Mouse (Mus musculus) limb, embryonic 10.5 days (tissue): Measurements from ENCODE around the gene Cpz. TPM values are rescaled to one million over a fixed set of nuclear protein-coding genes. Genes with fewer than 3 reads are reported as not detected.
A peak's percentile ranks its signal among the peaks of the same experiment; 100 is the strongest.

Experiments
- DNase-seq: peaks from one replicate; pipeline ENCODE4 v3.0.0-alpha.2; 2017; ENCODE audit warnings: low spot score
- H3K27ac ChIP-seq: fragments of 300-500 bp; sonication (generic); 2 replicates; pipeline ENCODE4 v1.5.1; 2016; ENCODE audit warnings: mild to moderate bottlenecking
- H3K27me3 ChIP-seq: fragments of 300-500 bp; sonication (generic); 2 replicates; pipeline ENCODE4 v1.6.1; 2016; ENCODE audit warnings: low read depth, mild to moderate bottlenecking; ENCODE audit not compliant: poor library complexity, severe bottlenecking
- H3K36me3 ChIP-seq: fragments of 300-500 bp; sonication (generic); 2 replicates; pipeline ENCODE4 v1.6.1; 2016; ENCODE audit warnings: mild to moderate bottlenecking, moderate library complexity
- H3K4me1 ChIP-seq: fragments of 300-500 bp; sonication (generic); 2 replicates; pipeline ENCODE4 v1.6.1; 2016
- H3K4me3 ChIP-seq: fragments of 300-500 bp; sonication (generic); 2 replicates; pipeline ENCODE4 v1.5.1; 2016; ENCODE audit warnings: mild to moderate bottlenecking, moderate library complexity
- H3K9me3 ChIP-seq: fragments of 300-500 bp; sonication (generic); replicated peaks from 2 replicates; pipeline ENCODE4 v1.6.1; 2016; ENCODE audit warnings: mild to moderate bottlenecking
- WGBS: fragments of 180-500 bp; shearing (Covaris S2); methylation state at CpG from one replicate; pipeline ENCODE4 v1.1.7; 2016; 5-methylcytosine and 5-hydroxymethylcytosine counted together
- polyA plus RNA-seq: library from polyadenylated mRNA; unstranded; fragments of >200 nt; fragmentation: Nextera tagmentation; extraction: Ambion mirVana; gene quantifications from 2 replicates; pipeline ENCODE4 v1.2.1, GENCODE M21; 2016

The Cpz gene
- polyA plus RNA-seq, 1 experiment from 2014 or later, result 4.2 TPM

GRCm38 (mm10) chr5:35510589-35510988, 14.9 kb downstream of the Cpz start:
- H3K36me3 ChIP-seq, result no peaks in the 10 kb centered on the region
- 26% methylated on average over 5 of the region's 5 CpGs for WGBS
- H3K27ac ChIP-seq, result no peak overlapping the region
- DNase-seq, result peak; percentile 83
- no peaks in the 10 kb centered on the region for H3K9me3 ChIP-seq
- H3K4me1 ChIP-seq, result no peaks in the 10 kb centered on the region
- H3K27me3 ChIP-seq, result peaks cover 52% of the 10 kb centered on the region
- H3K4me3 ChIP-seq, result no peak overlapping the region

DNA sequence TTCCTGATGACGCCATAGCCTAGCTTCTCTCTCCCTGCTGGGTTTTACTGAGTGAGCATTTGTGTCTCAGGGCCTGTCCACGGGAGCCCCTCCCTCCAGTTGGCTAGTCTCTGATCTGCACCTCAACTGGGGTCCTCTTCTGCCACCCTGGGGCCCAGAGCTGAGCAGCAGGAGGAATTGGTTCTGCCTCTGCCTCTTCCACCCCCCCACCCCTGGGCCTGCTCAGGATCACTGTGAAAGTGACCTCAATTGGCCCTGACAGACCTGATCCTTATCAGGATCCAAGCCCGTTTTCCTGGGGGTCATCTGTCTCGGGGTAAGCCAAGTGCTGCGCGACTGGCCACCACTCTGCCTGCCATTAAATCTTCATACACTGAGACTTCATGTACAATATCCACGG, 20.5 kb downstream of the Cpz start:
- H3K27ac ChIP-seq, result no peak overlapping the region
- H3K9me3 ChIP-seq, result no peaks in the 10 kb centered on the region
- H3K27me3 ChIP-seq, result peaks cover 72% of the 10 kb centered on the region
- peaks cover 9% of the 10 kb centered on the region; the same call in 1 of the 2 replicates for H3K4me1 ChIP-seq
- H3K4me3 ChIP-seq, result no peak overlapping the region
- WGBS, result 46% methylated on average over 7 of the region's 7 CpGs
- no peaks in the 10 kb centered on the region for H3K36me3 ChIP-seq
- DNase-seq, result no peak

DNA sequence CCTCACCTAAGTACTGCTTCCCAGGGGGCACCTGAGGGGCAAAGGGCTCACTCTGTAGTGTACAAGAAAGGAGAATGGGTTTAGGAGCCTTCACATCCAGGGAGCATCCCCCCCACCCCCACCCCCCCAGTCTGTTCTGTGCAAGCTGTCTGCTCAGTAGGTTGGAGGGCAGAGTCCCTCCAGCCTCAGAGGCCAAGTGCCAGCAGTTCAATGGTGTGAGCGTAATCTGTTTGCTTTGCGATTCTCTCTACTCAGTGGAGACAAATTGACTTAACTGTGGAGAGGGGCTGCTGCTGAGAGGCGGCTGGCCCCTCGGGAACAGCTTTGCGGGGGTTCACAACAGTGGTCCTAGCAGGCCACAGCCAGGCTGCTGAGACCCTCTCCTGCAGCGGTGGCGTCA, 28.2 kb downstream of the Cpz start:
- DNase-seq, result no peak

DNA sequence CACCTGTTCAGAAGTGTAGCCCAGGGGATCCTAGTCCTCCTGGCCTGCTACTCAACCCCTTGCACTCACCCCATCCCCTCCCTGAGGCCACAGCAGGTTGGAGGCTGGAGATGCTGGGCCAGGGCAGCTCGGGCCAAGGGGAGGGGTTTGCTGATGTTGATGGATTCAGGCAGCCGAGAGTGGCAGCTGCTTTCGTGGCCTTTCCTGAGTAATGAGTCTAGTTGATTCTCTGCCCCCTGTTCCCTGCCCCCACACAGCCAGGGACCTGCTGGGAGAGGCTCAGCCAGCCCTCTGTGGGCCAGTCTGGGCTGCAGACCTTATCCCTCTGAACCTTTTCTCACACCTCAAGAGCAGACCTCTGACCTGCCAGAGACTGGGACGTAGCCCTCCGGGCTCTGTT, 29.5 kb downstream of the Cpz start:
- Histone ChIP-seq H3K4me3 (peak overlapping the region; percentile 17; the same call in 1 of the 2 replicates), H3K27ac (peak overlapping the region; percentile 50; the same call in 1 of the 2 replicates), H3K36me3 (no peaks in the 10 kb centered on the region), H3K4me1 (peaks cover 52% of the 10 kb centered on the region), H3K9me3 (no peaks in the 10 kb centered on the region), H3K27me3 (peaks cover 76% of the 10 kb centered on the region)
- no peak for DNase-seq
- 6% methylated on average over 5 of the region's 5 CpGs for WGBS

More for the DNA sequence above, 28.2 kb downstream of the Cpz start:
- H3K27me3 ChIP-seq, result peaks cover 66% of the 10 kb centered on the region
- H3K4me1 ChIP-seq, result peaks cover 52% of the 10 kb centered on the region
- H3K9me3 ChIP-seq, result no peaks in the 10 kb centered on the region
- WGBS, result 54% methylated on average over 7 of the region's 7 CpGs
- no peak overlapping the region for H3K27ac ChIP-seq
- no peak overlapping the region for H3K4me3 ChIP-seq
- no peaks in the 10 kb centered on the region for H3K36me3 ChIP-seq

- Histone ChIP-seq H3K27ac (no peak overlapping the region), H3K36me3 (no peaks in the 10 kb centered on the region), H3K27me3 (peaks cover 81% of the 10 kb centered on the region), H3K4me3 (no peak overlapping the region), H3K4me1 (peaks cover 52% of the 10 kb centered on the region), H3K9me3 (no peaks in the 10 kb centered on the region)
- no peak for DNase-seq
- 26% methylated on average over 8 of the region's 8 CpGs for WGBS
These were observed 30.6 kb downstream of the Cpz start for GRCm38 (mm10) chr5:35494773-35495390.

DNA sequence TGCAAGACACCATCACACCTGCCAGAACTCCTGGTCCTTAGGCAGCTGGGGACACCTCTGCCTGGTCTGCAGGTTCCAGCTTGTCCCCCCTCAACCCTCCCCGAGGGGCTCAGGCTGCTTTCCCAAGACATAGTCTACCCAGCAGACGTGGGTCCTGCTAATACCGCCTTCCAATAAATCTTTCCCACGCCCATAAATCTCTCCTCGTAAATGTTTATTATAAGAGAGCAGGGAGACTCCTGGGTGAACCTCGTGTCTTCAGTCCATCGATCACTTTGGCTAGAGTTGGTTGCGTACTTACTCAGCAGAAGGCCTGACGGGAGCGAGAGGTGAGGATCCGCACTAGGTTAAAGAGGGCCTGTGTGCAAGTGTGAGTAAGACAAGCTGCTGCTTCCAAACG, 31.7 kb downstream of the Cpz start:
- H3K4me3 ChIP-seq, result no peak overlapping the region
- WGBS, result 34% methylated on average over 12 of the region's 12 CpGs
- no peak overlapping the region for H3K27ac ChIP-seq
- H3K27me3 ChIP-seq, result peaks cover 87% of the 10 kb centered on the region
- H3K4me1 ChIP-seq, result peaks cover 58% of the 10 kb centered on the region
- H3K9me3 ChIP-seq, result no peaks in the 10 kb centered on the region
- DNase-seq, result no peak
- H3K36me3 ChIP-seq, result no peaks in the 10 kb centered on the region

DNA sequence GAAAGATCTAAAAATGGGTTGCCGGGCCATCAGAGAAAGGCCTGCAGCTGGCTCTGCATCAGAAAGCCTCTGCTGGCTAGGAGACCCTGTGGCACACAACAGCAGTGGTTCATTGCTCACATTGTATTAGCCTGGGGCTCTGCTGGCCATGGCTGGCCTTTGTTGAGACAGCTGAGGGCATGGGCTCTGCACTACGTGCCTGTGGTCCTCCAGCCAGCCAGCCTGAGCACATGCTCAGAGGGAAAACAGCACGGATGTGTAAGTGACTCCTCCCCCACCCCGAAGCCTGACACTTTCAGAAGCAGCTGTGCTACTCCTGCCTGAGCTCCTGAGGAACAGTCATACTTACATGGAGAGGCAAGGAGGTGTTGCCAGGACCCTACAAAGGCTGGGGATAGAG, 46.0 kb downstream of the Cpz start:
- DNase-seq, result peak; percentile 37
- Histone ChIP-seq H3K4me1 (peaks cover 26% of the 10 kb centered on the region), H3K36me3 (no peaks in the 10 kb centered on the region), H3K9me3 (no peaks in the 10 kb centered on the region), H3K27ac (peak overlapping the region; percentile 46; the same call in 1 of the 2 replicates), H3K4me3 (no peak overlapping the region), H3K27me3 (peaks cover 88% of the 10 kb centered on the region)
- 31% methylated on average over 4 of the region's 4 CpGs for WGBS

- Histone ChIP-seq H3K9me3 (no peaks in the 10 kb centered on the region), H3K4me3 (no peak overlapping the region), H3K4me1 (peaks cover 32% of the 10 kb centered on the region), H3K27me3 (peaks cover 93% of the 10 kb centered on the region), H3K36me3 (no peaks in the 10 kb centered on the region), H3K27ac (no peak overlapping the region)
- 43% methylated on average over 6 of the region's 6 CpGs for WGBS
- DNase-seq, result peak; percentile 45
These were observed 50.3 kb downstream of the Cpz start for GRCm38 (mm10) chr5:35475236-35475635.

- Histone ChIP-seq H3K36me3 (no peaks in the 10 kb centered on the region), H3K4me3 (no peak overlapping the region), H3K27ac (0 out of 2 replicates have a peak overlapping the region, but pooled peaks have one; percentile 2), H3K27me3 (peaks cover 94% of the 10 kb centered on the region), H3K4me1 (peaks cover 29% of the 10 kb centered on the region), H3K9me3 (no peaks in the 10 kb centered on the region)
- 11% methylated on average over 7 of the region's 7 CpGs for WGBS
- DNase-seq, result peak; percentile 45
These were observed 54.5 kb downstream of the Cpz start for GRCm38 (mm10) chr5:35470885-35471528.

DNA sequence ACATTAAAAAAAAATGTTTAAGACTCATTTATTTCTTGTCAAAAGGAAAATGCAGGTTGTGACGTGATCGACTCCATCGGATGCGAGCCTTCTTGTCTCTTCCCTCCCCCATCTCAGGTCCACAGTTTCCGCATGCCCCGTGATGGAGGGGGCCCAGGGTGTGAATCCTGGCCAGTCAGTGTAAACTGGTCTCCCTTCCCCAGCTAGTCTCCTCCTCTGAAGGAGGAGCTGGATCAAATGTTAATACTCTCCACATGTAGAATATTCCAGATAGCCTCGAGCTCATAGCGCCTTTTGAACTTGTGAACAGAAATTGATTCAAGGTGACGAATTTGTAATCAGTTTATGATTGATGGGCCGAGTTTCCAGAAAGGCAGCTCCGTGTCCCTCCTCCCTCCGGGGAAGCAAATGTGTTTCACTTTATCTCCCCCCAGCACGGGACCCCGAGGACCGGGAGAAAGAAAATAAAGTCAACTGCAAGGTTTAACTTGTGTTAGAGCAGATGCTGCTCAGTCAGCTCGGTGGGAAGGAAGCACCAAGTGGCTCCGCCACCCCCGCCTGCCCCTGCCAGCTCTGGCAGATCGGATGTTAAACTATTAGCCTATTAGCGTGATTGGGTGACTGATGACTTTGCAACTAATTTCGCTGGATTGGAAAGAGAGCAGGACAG, 59.4 kb downstream of the Cpz start:
- Histone ChIP-seq H3K9me3 (no peaks in the 10 kb centered on the region), H3K27me3 (peaks cover 95% of the 10 kb centered on the region), H3K27ac (peak overlapping the region; percentile 46; the same call in 1 of the 2 replicates), H3K4me3 (peak overlapping the region; percentile 16; the same call in 1 of the 2 replicates), H3K4me1 (peaks cover 67% of the 10 kb centered on the region), H3K36me3 (no peaks in the 10 kb centered on the region)
- 14% methylated on average over 21 of the region's 21 CpGs for WGBS
- peak; percentile 58 for DNase-seq

GRCm38 (mm10) chr5:35462081-35462480, 63.4 kb downstream of the Cpz start:
- 15% methylated on average over 8 of the region's 8 CpGs for WGBS
- H3K4me3 ChIP-seq, result no peak overlapping the region
- peaks cover 82% of the 10 kb centered on the region for H3K27me3 ChIP-seq
- no peak overlapping the region for H3K27ac ChIP-seq
- DNase-seq, result no peak
- no peaks in the 10 kb centered on the region for H3K9me3 ChIP-seq
- peaks cover 60% of the 10 kb centered on the region for H3K4me1 ChIP-seq
- no peaks in the 10 kb centered on the region for H3K36me3 ChIP-seq

DNA sequence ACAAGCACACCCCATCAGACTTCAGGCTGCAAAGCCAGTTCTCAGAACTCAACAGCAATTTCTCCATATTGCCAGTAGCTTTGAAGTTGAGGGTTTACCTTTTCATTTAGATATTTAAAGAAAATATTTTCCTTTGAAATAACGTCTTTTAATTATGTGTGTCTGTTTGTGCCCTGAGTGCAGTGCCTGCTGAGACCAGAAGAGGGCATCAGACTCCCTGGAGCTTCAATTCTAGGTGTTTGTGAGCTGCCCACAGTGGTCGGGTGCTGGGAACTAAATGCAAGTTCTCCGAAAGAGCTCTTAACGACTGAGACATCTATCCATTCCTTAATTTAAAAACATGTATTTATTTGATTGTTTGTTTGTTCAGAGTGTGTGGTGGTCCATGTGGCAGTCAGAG, 65.7 kb downstream of the Cpz start:
- Histone ChIP-seq H3K27ac (no peak overlapping the region), H3K27me3 (peaks cover 81% of the 10 kb centered on the region), H3K4me1 (peaks cover 55% of the 10 kb centered on the region), H3K36me3 (no peaks in the 10 kb centered on the region), H3K9me3 (no peaks in the 10 kb centered on the region), H3K4me3 (no peak overlapping the region)
- 74% methylated on average over 4 of the region's 4 CpGs for WGBS
- no peak for DNase-seq

GRCm38 (mm10) chr5:35458267-35458666, 67.2 kb downstream of the Cpz start:
- H3K36me3 ChIP-seq, result no peaks in the 10 kb centered on the region
- H3K27me3 ChIP-seq, result peaks cover 78% of the 10 kb centered on the region
- H3K27ac ChIP-seq, result no peak overlapping the region
- no peaks in the 10 kb centered on the region for H3K9me3 ChIP-seq
- H3K4me1 ChIP-seq, result peaks cover 57% of the 10 kb centered on the region
- no peak for DNase-seq
- no peak overlapping the region for H3K4me3 ChIP-seq
- WGBS, result 75% methylated on average over 3 of the region's 3 CpGs
